ENCODE assay signal across 14 mouse cellular contexts in the genomic region with DNA sequence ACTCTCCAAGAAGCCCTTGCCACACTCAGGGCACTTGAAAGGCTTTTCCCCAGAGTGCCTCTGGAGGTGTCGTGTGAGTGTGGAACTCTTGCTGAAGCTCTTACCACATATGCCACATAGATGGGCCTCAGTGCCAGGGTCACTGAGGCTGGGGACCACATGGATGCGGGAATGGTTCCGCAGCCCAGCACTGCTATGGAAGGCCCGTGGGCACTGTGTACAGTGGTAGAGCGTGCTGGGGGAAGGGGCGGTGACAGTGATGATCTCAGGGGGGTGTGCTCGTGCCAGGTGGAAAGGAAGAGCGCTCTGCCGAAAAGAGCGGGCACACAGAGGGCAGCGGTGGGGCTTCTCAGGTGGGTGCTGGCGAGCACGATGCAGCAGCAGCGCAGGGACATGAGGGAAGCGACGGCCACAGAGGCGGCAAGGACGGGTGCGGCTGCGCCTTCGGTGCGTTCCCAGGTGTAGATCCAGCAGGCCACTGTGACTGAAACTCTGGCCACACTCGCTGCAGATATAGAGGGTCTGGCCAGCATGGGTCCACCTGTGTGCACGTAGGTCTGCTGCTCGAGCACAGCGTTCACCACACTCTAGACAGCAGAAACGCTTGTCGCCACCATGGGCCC. TPM values are rescaled to one million over a fixed set of nuclear protein-coding genes. Genes with fewer than 3 reads are reported as not detected.
DNase-seq lines count a peak whose midpoint lies in the region; ATAC-seq and TF ChIP-seq lines count a peak whose summit lies in the region.
"Had no signal": no experiment of that assay in that cellular context is flagged by ENCODE, and none has a peak within 500 bp of the region (broad histone marks: within the 10 kb centered on the region; RNA-seq: fewer than 3 reads in every experiment).

No protein-coding gene starts in this region.

- H3K9ac ChIP-seq in kidney, embryonic 16.5 days (replicated peaks; ENCODE audit: low read length), result no peak overlapping the region
- no peak overlapping the region for H3K9ac ChIP-seq in neural tube, embryonic 13.5 days
- no peak overlapping the region for H3K9ac ChIP-seq in liver, embryonic 13.5 days

- no peak overlapping the region for H3K27ac ChIP-seq in kidney, adult 2 months (ENCODE audit: insufficient read depth, low read depth, low read length)
- no peak overlapping the region for H3K27ac ChIP-seq in kidney, embryonic 16.5 days (ENCODE audit: low read length)
- no peak overlapping the region for H3K27ac ChIP-seq in neural tube, embryonic 13.5 days (replicated peaks)
- no peak overlapping the region for H3K27ac ChIP-seq in liver, embryonic 13.5 days

- 83% methylated on average over 28 of the region's 28 CpGs for WGBS in kidney, adult 2 months
- 76% methylated on average over 28 of the region's 28 CpGs for WGBS in kidney, embryonic 16.5 days
- 73% methylated on average over 28 of the region's 28 CpGs for WGBS in neural tube, embryonic 13.5 days
- WGBS in liver, embryonic 13.5 days (ENCODE audit: insufficient replicate concordance), result 84% methylated on average over 28 of the region's 28 CpGs

- TF ChIP-seq POLR2A in kidney, adult 2 months (IDR thresholded peaks at IDR 0.05; ENCODE audit: low read depth, low read length), result peak; percentile 7

- H3K4me2 ChIP-seq in kidney, embryonic 16.5 days (replicated peaks; ENCODE audit: low read depth, low read length), result no peak overlapping the region
- H3K4me2 ChIP-seq in neural tube, embryonic 13.5 days, result no peak overlapping the region
- no peak overlapping the region for H3K4me2 ChIP-seq in liver, embryonic 13.5 days

- no peak for DNase-seq in kidney, adult 2 months
- DNase-seq in neural tube, embryonic 10.5 days (ENCODE audit: extremely low spot score, low spot score), result no peak
- no peak for DNase-seq in liver, embryonic 13.5 days
- DNase-seq in left cerebral cortex, postnatal 36 days (ENCODE audit: low spot score in 2 of 2), result no peak
- DNase-seq in right cerebral cortex, postnatal 36 days (ENCODE audit: low spot score in 2 of 2), result no peak
- DNase-seq: gastrocnemius, postnatal 14 days; layer of hippocampus, adult 9-11 months; right cerebral cortex, adult 18-20 months; thymus, postnatal 4 days had no signal

- no peaks in the 10 kb centered on the region for H3K9me3 ChIP-seq in kidney, embryonic 16.5 days (ENCODE audit: low read length)
- no peaks in the 10 kb centered on the region for H3K9me3 ChIP-seq in neural tube, embryonic 13.5 days
- H3K9me3 ChIP-seq in liver, embryonic 13.5 days (replicated peaks), result no peaks in the 10 kb centered on the region

- no peaks in the 10 kb centered on the region for H3K36me3 ChIP-seq in kidney, adult 2 months (ENCODE audit: control insufficient read depth, insufficient read depth, low read length)
- peaks cover 48% of the 10 kb centered on the region for H3K36me3 ChIP-seq in kidney, embryonic 16.5 days (ENCODE audit: insufficient read depth, low read length)
- peaks cover 55% of the 10 kb centered on the region for H3K36me3 ChIP-seq in neural tube, embryonic 13.5 days
- peaks cover 90% of the 10 kb centered on the region for H3K36me3 ChIP-seq in liver, embryonic 13.5 days

- no peaks in the 10 kb centered on the region for H3K27me3 ChIP-seq in kidney, adult 2 months (replicated peaks; ENCODE audit: control insufficient read depth, insufficient read depth, low read length)
- no peaks in the 10 kb centered on the region for H3K27me3 ChIP-seq in kidney, embryonic 16.5 days (ENCODE audit: insufficient read depth, low read length)
- H3K27me3 ChIP-seq in neural tube, embryonic 13.5 days, result no peaks in the 10 kb centered on the region
- no peaks in the 10 kb centered on the region for H3K27me3 ChIP-seq in liver, embryonic 13.5 days

- TF ChIP-seq CTCF in kidney, adult 2 months (conservative IDR thresholded peaks at IDR 0.05; ENCODE audit: insufficient read depth, insufficient read length, low read depth, low read length), result no peak

- H3K4me3 ChIP-seq in kidney, adult 2 months (ENCODE audit: insufficient read depth, low read depth, low read length), result no peak overlapping the region
- H3K4me3 ChIP-seq in kidney, embryonic 16.5 days (ENCODE audit: low read length), result no peak overlapping the region
- no peak overlapping the region for H3K4me3 ChIP-seq in neural tube, embryonic 13.5 days
- no peak overlapping the region for H3K4me3 ChIP-seq in liver, embryonic 13.5 days (replicated peaks)

- intact Hi-C loops in left cerebral cortex, postnatal 36 days (cut with DNase I), result no loop called here

- H3K4me1 ChIP-seq in kidney, adult 2 months (ENCODE audit: control insufficient read depth, insufficient read depth, low read length), result peaks cover 1% of the 10 kb centered on the region; the same call in 1 of the 2 replicates
- H3K4me1 ChIP-seq in kidney, embryonic 16.5 days (ENCODE audit: insufficient read depth, low read length), result peaks cover 5% of the 10 kb centered on the region
- H3K4me1 ChIP-seq in neural tube, embryonic 13.5 days (replicated peaks), result peaks cover 11% of the 10 kb centered on the region
- peaks cover 20% of the 10 kb centered on the region for H3K4me1 ChIP-seq in liver, embryonic 13.5 days (replicated peaks)

- ATAC-seq in kidney, embryonic 16.5 days (ENCODE audit: low FRiP score, low TSS enrichment), result no peak
- 0 out of 2 replicates have a peak, but pooled peaks have one; percentile 12 for ATAC-seq in neural tube, embryonic 13.5 days (ENCODE audit: low read depth)
- 0 out of 2 replicates have a peak, but pooled peaks have one; percentile 16 for ATAC-seq in liver, embryonic 13.5 days (ENCODE audit: low read depth)
- ATAC-seq: activated CD4-positive, CD25-positive, alpha-beta regulatory T cell, adult 4 months; intestine, postnatal 0 days had no signal

RNA-seq across cellular contexts. Expression of gene Zfp692, which starts 10.0 kb away (rescaled TPM):
- 14.8 and 20.8 TPM in 2 replicates for polyA plus RNA-seq in kidney, adult 2 months (2012; rRNA removed)
- polyA plus RNA-seq in kidney, embryonic 16.5 days (2015; fragmentation: Nextera tagmentation; extraction: Ambion mirVana), result 30.1 and 33.3 TPM in 2 replicates
- polyA plus RNA-seq in neural tube, embryonic 13.5 days (2015; fragmentation: Nextera tagmentation; extraction: Ambion mirVana), result 25.6 and 26.9 TPM in 2 replicates
- polyA plus RNA-seq in liver, embryonic 13.5 days (2015; fragmentation: Nextera tagmentation; extraction: Ambion mirVana), result 12.2 and 12.6 TPM in 2 replicates
- 10 to 100 TPM; 17.8 to 31.5 TPM for total RNA-seq in left cerebral cortex, postnatal 36 days (2021)

RNA-seq across cellular contexts. Expression of gene Zfp672, which starts 13.3 kb away (rescaled TPM):
- polyA plus RNA-seq in kidney, adult 2 months (2012; rRNA removed), result 30.8 and 38.3 TPM in 2 replicates
- polyA plus RNA-seq in kidney, embryonic 16.5 days (2015; fragmentation: Nextera tagmentation; extraction: Ambion mirVana), result 40.9 and 43.8 TPM in 2 replicates
- polyA plus RNA-seq in neural tube, embryonic 13.5 days (2015; fragmentation: Nextera tagmentation; extraction: Ambion mirVana), result 35.5 and 39.5 TPM in 2 replicates
- 40.5 and 47.7 TPM in 2 replicates for polyA plus RNA-seq in liver, embryonic 13.5 days (2015; fragmentation: Nextera tagmentation; extraction: Ambion mirVana)
- 10 to 100 TPM; 42.5 to 57.4 TPM for total RNA-seq in left cerebral cortex, postnatal 36 days (2021)

RNA-seq across cellular contexts. Expression of gene Sh3bp5l, which starts 13.6 kb away (rescaled TPM):
- polyA plus RNA-seq in kidney, adult 2 months (2012; rRNA removed), result 29.7 and 32.8 TPM in 2 replicates
- polyA plus RNA-seq in kidney, embryonic 16.5 days (2015; fragmentation: Nextera tagmentation; extraction: Ambion mirVana), result 41.2 and 41.8 TPM in 2 replicates
- 46.2 and 47.4 TPM in 2 replicates for polyA plus RNA-seq in neural tube, embryonic 13.5 days (2015; fragmentation: Nextera tagmentation; extraction: Ambion mirVana)
- 17.9 and 19.7 TPM in 2 replicates for polyA plus RNA-seq in liver, embryonic 13.5 days (2015; fragmentation: Nextera tagmentation; extraction: Ambion mirVana)
- 10 to 100 TPM; 53.6 to 57.8 TPM for total RNA-seq in left cerebral cortex, postnatal 36 days (2021)

RNA-seq across cellular contexts. Expression of gene 4930438A08Rik, which starts 42.3 kb away (rescaled TPM):
- not detected in 2 replicates for polyA plus RNA-seq in kidney, adult 2 months (2012; rRNA removed)
- polyA plus RNA-seq in kidney, embryonic 16.5 days (2015; fragmentation: Nextera tagmentation; extraction: Ambion mirVana), result not detected in 2 replicates
- polyA plus RNA-seq in neural tube, embryonic 13.5 days (2015; fragmentation: Nextera tagmentation; extraction: Ambion mirVana), result not detected in 2 replicates
- polyA plus RNA-seq in liver, embryonic 13.5 days (2015; fragmentation: Nextera tagmentation; extraction: Ambion mirVana), result 0.21 and 0.36 TPM in 2 replicates
- total RNA-seq in left cerebral cortex, postnatal 36 days (2021), result not detected
- total RNA-seq: gastrocnemius, postnatal 14 days had no signal
- polyA plus RNA-seq: activated CD4-positive, CD25-positive, alpha-beta regulatory T cell, adult 4 months; brain, embryonic 14.5 days; intestine, postnatal 0 days had no signal
